In the genomic region with DNA sequence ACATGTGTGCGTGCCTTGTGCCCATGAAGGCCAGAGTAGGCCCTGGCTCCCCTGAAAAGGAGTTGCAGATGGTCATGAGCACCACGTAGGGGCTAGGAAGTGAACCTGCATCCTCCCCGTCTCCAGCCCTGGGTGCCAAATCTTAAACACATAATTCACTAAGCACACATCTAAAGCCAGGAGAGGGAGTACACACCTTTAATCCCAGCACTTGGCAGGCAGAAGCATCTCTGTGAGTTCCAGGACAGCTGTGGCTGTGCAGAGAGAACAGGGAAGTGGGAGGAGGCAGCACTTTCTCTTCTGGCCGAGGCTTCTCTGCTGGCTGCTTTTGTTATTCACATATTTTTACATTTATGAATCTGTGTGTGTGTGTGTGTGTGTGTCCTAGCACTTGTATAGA, we compare ENCODE assay signal across 26 mouse cellular contexts. TPM values are rescaled to one million over a fixed set of nuclear protein-coding genes. Genes with fewer than 3 reads are reported as not detected.
DNase-seq lines count a peak whose midpoint lies in the region; ATAC-seq and TF ChIP-seq lines count a peak whose summit lies in the region.
"Had no signal": no experiment of that assay in that cellular context is flagged by ENCODE, and none has a peak within 500 bp of the region (broad histone marks: within the 10 kb centered on the region; RNA-seq: fewer than 3 reads in every experiment).

No protein-coding gene starts in this region.

- TF ChIP-seq EP300 in CH12.LX (IDR thresholded peaks at IDR 0.05; ENCODE audit: low read length) = no peak

- peaks cover 26% of the 10 kb centered on the region; the same call in 1 of the 2 replicates for H3K36me3 ChIP-seq in kidney, postnatal 0 days (ENCODE audit: insufficient read depth, low read length)
- no peaks in the 10 kb centered on the region for H3K36me3 ChIP-seq in CH12.LX (replicated peaks in 1 of 2; ENCODE audit: control insufficient read depth in 1 of 2, insufficient read depth in 1 of 2, low read length in 1 of 2)
- H3K36me3 ChIP-seq in stomach, embryonic 16.5 days (ENCODE audit: control insufficient read depth, insufficient read depth, low read length) = peaks cover 5% of the 10 kb centered on the region

- TF ChIP-seq RAD21 in CH12.LX (IDR thresholded peaks at IDR 0.05; ENCODE audit: low read depth, low read length) = no peak; the same call in 1 of the 2 replicates

- no peak for TF ChIP-seq POLR2A in CH12.LX (IDR thresholded peaks at IDR 0.05; ENCODE audit: low read depth, low read length)

- H3K79me2 ChIP-seq in CH12.LX (replicated peaks; ENCODE audit: control insufficient read depth, extremely low read depth, insufficient read depth, poor library complexity, severe bottlenecking) = no peaks in the 10 kb centered on the region

- H3K9ac ChIP-seq in kidney, postnatal 0 days (ENCODE audit: low read depth, low read length) = no peak overlapping the region
- H3K9ac ChIP-seq in CH12.LX (ENCODE audit: insufficient read depth, low read depth) = no peak overlapping the region
- H3K9ac ChIP-seq in stomach, embryonic 16.5 days (ENCODE audit: low read length) = no peak overlapping the region
- H3K9ac ChIP-seq: embryonic facial prominence, embryonic 15.5 days; forebrain, embryonic 15.5 days; heart, embryonic 13.5 days; hindbrain, embryonic 12.5 days; limb, embryonic 13.5 days; liver, embryonic 14.5 days; lung, embryonic 15.5 days had no signal

- H3K4me1 ChIP-seq in kidney, postnatal 0 days (replicated peaks; ENCODE audit: insufficient read depth, low read length) = no peaks in the 10 kb centered on the region
- H3K4me1 ChIP-seq in CH12.LX (ENCODE audit: control insufficient read depth in 1 of 2, insufficient read depth in 2 of 2) = peaks cover 5 to 20% of the 10 kb centered on the region in 2 experiments
- no peaks in the 10 kb centered on the region for H3K4me1 ChIP-seq in stomach, embryonic 16.5 days (ENCODE audit: control insufficient read depth, insufficient read depth, low read length)
- H3K4me1 ChIP-seq: embryonic facial prominence, embryonic 15.5 days; forebrain, embryonic 15.5 days; hindbrain, embryonic 12.5 days; midbrain, embryonic 10.5 days had no signal

- dilution Hi-C loops in CH12.LX (cut with MboI; ENCODE audit: extremely low pct_ligation_motif_present, extremely low pct_unique_long_range_greater_than_20kb, low sequenced_read_pairs) = no loop called here

- in situ Hi-C loops in CH12.LX (cut with MboI; ENCODE audit: low pct_ligation_motif_present, low pct_unique_long_range_greater_than_20kb, low sequenced_read_pairs) = loop anchor here (10.0 kb wide), 1 partner anchor 160 kb away; a partner anchor contains a TSS

- no peak overlapping the region for H3K27ac ChIP-seq in kidney, postnatal 0 days
- H3K27ac ChIP-seq in CH12.LX (ENCODE audit: insufficient read depth, low read depth) = no peak overlapping the region
- H3K27ac ChIP-seq in stomach, embryonic 16.5 days (ENCODE audit: low read length) = no peak overlapping the region
- H3K27ac ChIP-seq: embryonic facial prominence, embryonic 15.5 days; forebrain, embryonic 15.5 days; heart, embryonic 13.5 days; hindbrain, embryonic 12.5 days; limb, embryonic 13.5 days; liver, embryonic 14.5 days; lung, embryonic 15.5 days; midbrain, embryonic 10.5 days had no signal

- no peak for TF ChIP-seq CTCF in kidney, postnatal 0 days (IDR thresholded peaks at IDR 0.05; ENCODE audit: low read depth)
- TF ChIP-seq CTCF in CH12.LX (conservative IDR thresholded peaks at IDR 0.05 in 1 of 2, IDR thresholded peaks at IDR 0.05 in 1 of 2; ENCODE audit: low read depth in 2 of 2, low read length in 2 of 2) = peak in 1 of 2 experiments; percentile 22; a peak in 1 of 4 replicates

- peak; percentile 14 for DNase-seq in kidney, postnatal 0 days (ENCODE audit: low spot score)
- DNase-seq in kidney, postnatal 10 days = no peak
- DNase-seq in CH12.LX (ENCODE audit: extremely low read depth) (no peak), adipocyte (ENCODE audit: low spot score) (peak; percentile 14)
- no peak for DNase-seq in spleen, postnatal 36 days (ENCODE audit: low spot score in 2 of 2)
- DNase-seq: adrenal gland, postnatal 36 days; cerebellum, adult 11 months; cerebellum, postnatal 14 days; gastrocnemius, postnatal 14 days; heart, adult 18-20 months; kidney, adult 8-10 months; kidney, postnatal 25 days; thymus, adult 18-20 months; thymus, postnatal 4 days had no signal

- no peak overlapping the region for H3K4me3 ChIP-seq in kidney, postnatal 0 days (replicated peaks; ENCODE audit: low read depth, low read length)
- no peak overlapping the region for H3K4me3 ChIP-seq in CH12.LX (replicated peaks in 1 of 3; ENCODE audit: low read depth in 2 of 3, low read length in 2 of 3, poor library complexity in 1 of 3)
- no peak overlapping the region for H3K4me3 ChIP-seq in stomach, embryonic 16.5 days (replicated peaks; ENCODE audit: low read length)
- H3K4me3 ChIP-seq: embryonic facial prominence, embryonic 15.5 days; forebrain, embryonic 15.5 days; heart, embryonic 13.5 days; hindbrain, embryonic 12.5 days; limb, embryonic 13.5 days; lung, embryonic 15.5 days; midbrain, embryonic 10.5 days had no signal

- H3K4me2 ChIP-seq in kidney, postnatal 0 days (ENCODE audit: low read length) = no peak overlapping the region
- no peak overlapping the region for H3K4me2 ChIP-seq in CH12.LX (ENCODE audit: insufficient read depth, low read depth, poor library complexity, severe bottlenecking)
- H3K4me2 ChIP-seq in stomach, embryonic 16.5 days (ENCODE audit: low read depth, low read length) = no peak overlapping the region
- H3K4me2 ChIP-seq: embryonic facial prominence, embryonic 15.5 days; forebrain, embryonic 15.5 days; heart, embryonic 13.5 days; hindbrain, embryonic 12.5 days; limb, embryonic 13.5 days; lung, embryonic 15.5 days had no signal

- 46% methylated on average over 4 of the region's 4 CpGs for WGBS in kidney, postnatal 0 days
- 36% methylated on average over 4 of the region's 4 CpGs for WGBS in stomach, embryonic 16.5 days

- no peaks in the 10 kb centered on the region for H3K9me3 ChIP-seq in kidney, postnatal 0 days (replicated peaks; ENCODE audit: low read length)
- no peaks in the 10 kb centered on the region for H3K9me3 ChIP-seq in CH12.LX (replicated peaks; ENCODE audit: low read length)
- no peaks in the 10 kb centered on the region for H3K9me3 ChIP-seq in stomach, embryonic 16.5 days (replicated peaks; ENCODE audit: control insufficient read depth, low read length)
- H3K9me3 ChIP-seq: embryonic facial prominence, embryonic 15.5 days; forebrain, embryonic 15.5 days; heart, embryonic 13.5 days; hindbrain, embryonic 12.5 days; limb, embryonic 13.5 days; lung, embryonic 15.5 days; midbrain, embryonic 10.5 days had no signal

- no peak for ATAC-seq in kidney, postnatal 0 days (replicated peaks; ENCODE audit: low FRiP score, low read depth)
- ATAC-seq in stomach, embryonic 16.5 days (ENCODE audit: insufficient read depth, low FRiP score) = peak; percentile 67; the same call in 1 of the 2 replicates
- no peak for ATAC-seq in monocyte, adult 5-6 weeks (replicated peaks; ENCODE audit: insufficient number of reproducible peaks, low FRiP score, low TSS enrichment, poor library complexity, severe bottlenecking)
- ATAC-seq: forebrain, embryonic 15.5 days; inflammation-experienced regulatory T-cells, adult 6 months; midbrain, embryonic 16.5 days had no signal

- no peaks in the 10 kb centered on the region for H3K27me3 ChIP-seq in kidney, postnatal 0 days (ENCODE audit: insufficient read depth, low read length)
- H3K27me3 ChIP-seq in CH12.LX (replicated peaks) = no peaks in the 10 kb centered on the region
- H3K27me3 ChIP-seq in stomach, embryonic 16.5 days (ENCODE audit: control insufficient read depth, insufficient read depth, low read length) = no peaks in the 10 kb centered on the region
- H3K27me3 ChIP-seq: embryonic facial prominence, embryonic 15.5 days; forebrain, embryonic 15.5 days; heart, embryonic 13.5 days; hindbrain, embryonic 12.5 days; limb, embryonic 13.5 days; lung, embryonic 15.5 days had no signal

TF ChIP-seq in CH12.LX, 34 proteins besides CTCF, POLR2A, EP300 and RAD21:
- no peak for TF ChIP-seq MAFK (IDR thresholded peaks at IDR 0.05; ENCODE audit: insufficient replicate concordance, low read length)
- TF ChIP-seq GABPA (IDR thresholded peaks at IDR 0.05; ENCODE audit: insufficient replicate concordance, low read depth, low read length) = no peak
- TF ChIP-seq ELF1 (IDR thresholded peaks at IDR 0.05; ENCODE audit: low read depth, low read length) = no peak
- 0 out of 2 replicates have a peak, but pooled peaks have one; percentile 14 for TF ChIP-seq IRF4 (IDR thresholded peaks at IDR 0.05; ENCODE audit: low read depth, low read length)

RNA-seq across cellular contexts. Expression of a gene that starts 52.9 kb away (rescaled TPM):
- 22.5 and 23.6 TPM in 2 replicates for polyA plus RNA-seq in kidney, postnatal 0 days (2015; fragmentation: Nextera tagmentation; extraction: Ambion mirVana)
- total RNA-seq in CH12.LX (2012; rRNA removed) (2.4 and 4.5 TPM in 2 replicates), CH12.LX (2014; rRNA removed) (0.90 and 1.5 TPM in 2 replicates)
- polyA plus RNA-seq in CH12.LX (2012; ENCODE audit: insufficient read length, low read depth) = 1.7 and 3.1 TPM in 2 replicates
- 27.8 and 35.6 TPM in 2 replicates for polyA plus RNA-seq in stomach, embryonic 16.5 days (2015; fragmentation: Nextera tagmentation; extraction: Ambion mirVana)
- total RNA-seq in monocyte, adult 5-6 weeks (2017) = 15.1 to 33.2 TPM (median 15.3 TPM) in 3 replicates

Comparison
In these comparisons a context has a peak if more than half of its experiments do, and no peak if none do; other contexts are left out.
1. DNase-seq: peak in kidney, postnatal 0 days (single experiment) and adipocyte (single experiment); none in kidney, postnatal 10 days (single experiment), CH12.LX (single experiment) and spleen, postnatal 36 days (0 of 2).